Mouse (Mus musculus) MEL (cell line): ENCODE measurements around the gene Atp2a2. TPM values are rescaled to one million over a fixed set of nuclear protein-coding genes. Genes with fewer than 3 reads are reported as not detected.

ENCODE experiments used
- DNase-seq: peaks from one replicate; pipeline ENCODE4 v3.0.0; 2011; ENCODE audit warnings: low read depth, low spot score
- H3K27ac ChIP-seq: 2 replicates; pipeline ENCODE4 v1.5.1; 2012; ENCODE audit warnings: low read depth, mild to moderate bottlenecking, control low read depth, low read length, moderate library complexity; ENCODE audit not compliant: control insufficient read depth
- H3K27me3 ChIP-seq, 2 experiments: fragments of 150-350 bp in 1 of 2; sonication (generic) in 1 of 2; 2 replicates each; pipeline ENCODE4 v1.6.1; 2012; ENCODE audit warnings: low read length in 2 of 2, mild to moderate bottlenecking in 2 of 2, improper control_type of control experiment in 1 of 2, moderate library complexity in 1 of 2; ENCODE audit not compliant: insufficient read depth in 2 of 2, control insufficient read depth in 1 of 2
- H3K36me3 ChIP-seq, 2 experiments: 2 replicates each; pipeline ENCODE4 v1.6.1; 2012 to 2014; ENCODE audit warnings: low read length in 2 of 2, improper control_type of control experiment in 1 of 2, inconsistent platforms in 1 of 2, mild to moderate bottlenecking in 1 of 2; ENCODE audit not compliant: insufficient read depth in 2 of 2, control insufficient read depth in 1 of 2
- H3K4me1 ChIP-seq, 2 experiments: fragments of 150-350 bp in 1 of 2; sonication (generic) in 1 of 2; 2 replicates each; pipeline ENCODE4 v1.6.1; 2012; ENCODE audit warnings: low read length in 2 of 2, improper control_type of control experiment in 1 of 2, mild to moderate bottlenecking in 1 of 2; ENCODE audit not compliant: insufficient read depth in 2 of 2, control insufficient read depth in 1 of 2
- H3K4me3 ChIP-seq, 2 experiments: fragments of 150-350 bp in 1 of 2; sonication (generic) in 1 of 2; 2 replicates each; pipeline ENCODE4 v1.5.1; 2012; ENCODE audit warnings: low read depth in 2 of 2, low read length in 2 of 2, mild to moderate bottlenecking in 2 of 2, moderate library complexity in 2 of 2, control low read depth in 1 of 2, improper control_type of control experiment in 1 of 2; ENCODE audit not compliant: control insufficient read depth in 1 of 2, insufficient read depth in 1 of 2
- H3K79me2 ChIP-seq: 2 replicates; pipeline ENCODE4 v1.6.1; 2012; ENCODE audit warnings: mild to moderate bottlenecking, low read length, moderate library complexity; ENCODE audit not compliant: control insufficient read depth, poor library complexity, insufficient read depth
- H3K9ac ChIP-seq: 2 replicates; pipeline ENCODE4 v1.6.1; 2012; ENCODE audit warnings: low read depth, mild to moderate bottlenecking, control low read depth, low read length, moderate library complexity; ENCODE audit not compliant: control insufficient read depth, poor library complexity, severe bottlenecking
- H3K9me3 ChIP-seq: fragments of 150-350 bp; sonication (generic); replicated peaks from 2 replicates; pipeline ENCODE4 v1.6.1; 2012; ENCODE audit warnings: mild to moderate bottlenecking, low read length, improper control_type of control experiment, moderate library complexity; ENCODE audit not compliant: insufficient read depth
- CHD1 ChIP-seq: IDR thresholded peaks from 2 replicates; pipeline ENCODE4 v1.6.1; 2012; ENCODE audit warnings: low read depth, mild to moderate bottlenecking, inconsistent platforms, low read length, improper control_type of control experiment
- CHD2 ChIP-seq: IDR thresholded peaks from 2 replicates; pipeline ENCODE4 v1.6.1; 2011; ENCODE audit warnings: low read length, improper control_type of control experiment
- E2F4 ChIP-seq: IDR thresholded peaks from 2 replicates; pipeline ENCODE4 v1.6.1; 2011; ENCODE audit warnings: low read depth, low read length, improper control_type of control experiment, borderline replicate concordance
- ELF1 ChIP-seq: IDR thresholded peaks from 2 replicates; pipeline ENCODE4 v1.6.1; 2014; ENCODE audit warnings: low read depth, mild to moderate bottlenecking, inconsistent platforms, low read length, improper control_type of control experiment, moderate library complexity
- EP300 ChIP-seq, 2 experiments: IDR thresholded peaks; 2 replicates each; pipeline ENCODE4 v1.6.1; 2011; ENCODE audit warnings: improper control_type of control experiment in 2 of 2, low read length in 2 of 2, low read depth in 1 of 2, mild to moderate bottlenecking in 1 of 2
- ETS1 ChIP-seq: IDR thresholded peaks from 2 replicates; pipeline ENCODE4 v1.6.1; 2012; ENCODE audit warnings: low read depth, mild to moderate bottlenecking, inconsistent platforms, low read length, improper control_type of control experiment, moderate library complexity
- GABPA ChIP-seq: IDR thresholded peaks from 2 replicates; pipeline ENCODE4 v1.6.1; 2012; ENCODE audit warnings: low read depth, mild to moderate bottlenecking, inconsistent platforms, low read length, improper control_type of control experiment, moderate library complexity
- GATA1 ChIP-seq: IDR thresholded peaks from 2 replicates; pipeline ENCODE4 v1.6.1; 2011; ENCODE audit warnings: low read depth, low read length, improper control_type of control experiment
- HCFC1 ChIP-seq: IDR thresholded peaks from 2 replicates; pipeline ENCODE4 v1.6.1; 2012; ENCODE audit warnings: low read depth, mild to moderate bottlenecking, inconsistent platforms, low read length, improper control_type of control experiment, moderate library complexity
- MAFK ChIP-seq: IDR thresholded peaks from 2 replicates; pipeline ENCODE4 v1.6.1; 2011; ENCODE audit warnings: low read depth, mild to moderate bottlenecking, low read length, improper control_type of control experiment, borderline replicate concordance
- MAX ChIP-seq: IDR thresholded peaks from 2 replicates; pipeline ENCODE4 v1.6.1; 2011; ENCODE audit warnings: low read length, improper control_type of control experiment
- MEF2A ChIP-seq: IDR thresholded peaks from 2 replicates; pipeline ENCODE4 v1.6.1; 2014; ENCODE audit warnings: low read depth, mild to moderate bottlenecking, inconsistent platforms, low read length, improper control_type of control experiment; ENCODE audit not compliant: poor library complexity, insufficient replicate concordance, severe bottlenecking; ENCODE audit errors: extremely low read depth
- MXI1 ChIP-seq: IDR thresholded peaks from 2 replicates; pipeline ENCODE4 v1.6.1; 2011; ENCODE audit warnings: mild to moderate bottlenecking, low read depth, low read length, improper control_type of control experiment
- NELFE ChIP-seq: IDR thresholded peaks from 2 replicates; pipeline ENCODE4 v1.6.1; 2011; ENCODE audit warnings: low read depth, low read length, improper control_type of control experiment
- POLR2A ChIP-seq, 2 experiments: IDR thresholded peaks; 2 replicates each; pipeline ENCODE4 v1.6.1; 2011 to 2012; ENCODE audit warnings: low read length in 2 of 2, mild to moderate bottlenecking in 2 of 2, control low read depth in 1 of 2, improper control_type of control experiment in 1 of 2, low read depth in 1 of 2, moderate library complexity in 1 of 2; ENCODE audit not compliant: control insufficient read depth in 1 of 2, insufficient read depth in 1 of 2, poor library complexity in 1 of 2
- POLR2AphosphoS2 ChIP-seq: IDR thresholded peaks from 2 replicates; pipeline ENCODE4 v1.6.1; 2011; ENCODE audit warnings: low read length, improper control_type of control experiment
- POLR2AphosphoS5 ChIP-seq: IDR thresholded peaks from 2 replicates; pipeline ENCODE4 v1.6.1; 2012; ENCODE audit warnings: low read depth, borderline replicate concordance, mild to moderate bottlenecking, inconsistent platforms, low read length, moderate library complexity, mixed read lengths
- SMC3 ChIP-seq: IDR thresholded peaks from 2 replicates; pipeline ENCODE4 v1.6.1; 2011; ENCODE audit warnings: low read depth, low read length, improper control_type of control experiment
- TAL1 ChIP-seq: IDR thresholded peaks from 2 replicates; pipeline ENCODE4 v1.6.1; 2012; ENCODE audit warnings: mild to moderate bottlenecking, inconsistent platforms, low read length, moderate library complexity, mixed read lengths
- TBP ChIP-seq: IDR thresholded peaks from 2 replicates; pipeline ENCODE4 v1.8.0; 2011; ENCODE audit warnings: low read depth, low read length, improper control_type of control experiment
- TCF12 ChIP-seq: IDR thresholded peaks from 2 replicates; pipeline ENCODE4 v1.6.1; 2014; ENCODE audit warnings: low read depth, mild to moderate bottlenecking, inconsistent platforms, low read length, improper control_type of control experiment, moderate library complexity
- UBTF ChIP-seq: IDR thresholded peaks from 2 replicates; pipeline ENCODE4 v1.6.1; 2012; ENCODE audit warnings: low read depth, mild to moderate bottlenecking, inconsistent platforms, low read length, improper control_type of control experiment, moderate library complexity, borderline replicate concordance; ENCODE audit not compliant: insufficient read depth
- USF1 ChIP-seq: IDR thresholded peaks from 2 replicates; pipeline ENCODE4 v1.6.1; 2014; ENCODE audit warnings: low read depth, mild to moderate bottlenecking, inconsistent platforms, low read length, improper control_type of control experiment, moderate library complexity
- polyA plus RNA-seq, 2 experiments: library from polyadenylated mRNA; stranded (reverse) in 1 of 2; unstranded in 1 of 2; fragments of >175 nt in 1 of 2; fragments of >200 nt in 1 of 2; gene quantifications; 2 replicates each; pipeline versions ENCODE4 v1.2.1 to v1.2.4; 2012; ENCODE audit warnings: low replicate concordance in 2 of 2, low read depth in 1 of 2; ENCODE audit not compliant: insufficient read length in 2 of 2, insufficient read depth in 1 of 2, missing spikeins in 1 of 2
- total RNA-seq: library from RNA; depleted of rRNA; stranded (reverse); fragments of 300-350 nt; gene quantifications from 2 replicates; pipeline ENCODE4 v1.2.3, GENCODE M21; 2012

Atp2a2 gene
- total and polyA plus RNA-seq, 3 experiments: 117 to 199 (median 176) TPM

DNA sequence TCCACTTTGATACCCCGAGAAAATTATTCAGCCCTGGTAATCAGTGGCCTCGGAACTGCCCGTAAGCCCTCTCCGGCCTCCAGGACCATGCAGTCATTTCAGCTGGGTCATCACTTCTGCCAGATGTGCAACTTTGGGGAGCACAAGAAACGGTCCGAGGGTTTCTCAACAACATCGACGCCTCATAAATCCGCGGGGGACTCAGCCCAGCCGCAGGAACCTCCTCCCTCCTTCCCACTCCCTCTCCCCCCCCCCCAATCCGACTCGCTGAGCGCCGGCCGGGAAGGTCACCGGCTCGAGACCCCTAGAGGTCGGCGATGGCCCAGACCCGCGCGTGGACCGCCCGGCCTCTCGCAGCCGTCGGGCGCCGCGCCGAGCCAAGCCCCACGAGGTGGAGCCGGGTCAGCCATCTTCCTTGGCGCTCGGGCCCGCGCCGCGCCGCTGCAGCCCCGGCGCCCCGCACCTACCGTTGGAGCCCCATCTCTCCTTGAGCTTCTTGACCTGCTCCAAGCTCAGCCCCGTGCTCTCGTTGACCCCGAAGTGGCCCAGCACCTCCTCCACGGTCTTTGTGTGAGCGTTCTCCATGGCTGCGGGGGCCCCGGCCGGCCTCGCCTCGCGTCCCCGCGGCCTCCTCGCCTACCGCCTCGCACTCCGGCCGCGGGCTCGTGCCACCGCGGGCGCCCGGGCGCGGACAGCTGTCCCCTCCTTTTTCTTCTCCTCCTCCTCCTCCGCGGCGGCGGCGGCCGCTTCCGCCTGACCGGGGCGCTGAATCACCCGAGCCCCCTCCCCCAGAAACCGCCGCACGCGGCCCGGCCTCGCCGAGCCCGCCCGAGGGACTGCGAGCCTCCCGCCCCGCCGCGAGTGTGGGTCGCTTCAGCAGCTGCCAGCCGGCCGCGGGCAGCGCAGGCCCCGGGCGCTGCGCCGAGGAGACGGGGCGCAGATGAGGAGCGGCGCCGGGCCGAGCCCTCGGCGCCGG is 636 bp downstream of the Atp2a2 start:
- H3K36me3 ChIP-seq: peaks cover 21 to 38% of the 10 kb centered on the region in 2 experiments
- H3K79me2 ChIP-seq: peaks cover 42% of the 10 kb centered on the region
- no peaks in the 10 kb centered on the region for H3K27me3 ChIP-seq
- H3K4me1 ChIP-seq: peaks cover 12 to 13% of the 10 kb centered on the region in 2 experiments
- peak overlapping the region; percentile 75 for H3K27ac ChIP-seq
- peak overlapping the region; percentile 83 to 97 for H3K4me3 ChIP-seq
- DNase-seq: peak; percentile 67
- peak in 1 of 2 experiments; percentile 9; a peak in 1 of 4 replicates for TF ChIP-seq POLR2A (IDR thresholded peaks at IDR 0.05; ENCODE audit: control insufficient read depth in 1 of 2, insufficient read depth in 1 of 2, low read depth in 1 of 2, low read length in 2 of 2, poor library complexity in 1 of 2)
- TF ChIP-seq POLR2AphosphoS5: no peak
- no peak for TF ChIP-seq TAL1
- peak; percentile 10; the same call in 1 of the 2 replicates for TF ChIP-seq MXI1
- 0 out of 2 replicates have a peak, but pooled peaks have one; percentile 14 for TF ChIP-seq CHD1
- TF ChIP-seq TCF12: 0 out of 2 replicates have a peak, but pooled peaks have one; percentile 15
- no peak; the same call in 1 of the 2 replicates for TF ChIP-seq POLR2AphosphoS2
- no peak for TF ChIP-seq MAFK
- no peak for TF ChIP-seq SMC3
- no peak for TF ChIP-seq E2F4
- no peak for TF ChIP-seq NELFE
- no peak for TF ChIP-seq EP300 (IDR thresholded peaks at IDR 0.05; ENCODE audit: low read depth in 1 of 2, low read length in 2 of 2)
- no peak for TF ChIP-seq MEF2A
- TF ChIP-seq GABPA: no peak
- no peak for TF ChIP-seq CHD2
- no peak for TF ChIP-seq HCFC1
- TF ChIP-seq MAX: 0 out of 2 replicates have a peak, but pooled peaks have one; percentile 33
- 0 out of 2 replicates have a peak, but pooled peaks have one; percentile 16 for TF ChIP-seq ETS1
- TF ChIP-seq GATA1: no peak
- 0 out of 2 replicates have a peak, but pooled peaks have one; percentile 27 for TF ChIP-seq TBP
- TF ChIP-seq UBTF: 0 out of 2 replicates have a peak, but pooled peaks have one; percentile 69
- TF ChIP-seq ELF1: no peak
- no peak for TF ChIP-seq USF1
- H3K9me3 ChIP-seq: no peaks in the 10 kb centered on the region
- peak overlapping the region; percentile 91 for H3K9ac ChIP-seq
